Mouse (Mus musculus) liver, postnatal 0 days (tissue): ENCODE measurements at regions not wholly inside any gene's neighbourhood (a gene's known extent, or its start where the extent isn't known, plus 50 kb on each side); places are given as distances from the start of the nearest gene placed in this dataset.

ENCODE experiments used
- ATAC-seq: fragments of 200-750 bp; cut with Nextera tagmentation; 2 replicates; pipeline ENCODE4 v1.8.0; 2017; ENCODE audit warnings: mild to moderate bottlenecking, moderate library complexity
- DNase-seq: peaks from one replicate; pipeline ENCODE4 v3.0.0-alpha.2; 2016
- H3K27ac ChIP-seq: fragments of 300-500 bp; sonication (generic); 2 replicates; pipeline ENCODE4 v1.5.1; 2014; ENCODE audit warnings: antibody characterized with exemption, moderate library complexity, mild to moderate bottlenecking, low read depth
- H3K27me3 ChIP-seq: fragments of 300-500 bp; sonication (generic); 2 replicates; pipeline ENCODE4 v1.6.1; 2014; ENCODE audit warnings: low read length, control low read depth, mixed read lengths; ENCODE audit not compliant: insufficient read depth
- H3K36me3 ChIP-seq: fragments of 300-500 bp; sonication (generic); replicated peaks from 2 replicates; pipeline ENCODE4 v1.6.1; 2014; ENCODE audit warnings: mild to moderate bottlenecking, control low read depth, low read length, moderate library complexity, mixed read lengths; ENCODE audit not compliant: insufficient read depth
- H3K4me1 ChIP-seq: fragments of 300-500 bp; sonication (generic); 2 replicates; pipeline ENCODE4 v1.6.1; 2014; ENCODE audit warnings: antibody characterized with exemption, mild to moderate bottlenecking, control low read depth; ENCODE audit not compliant: insufficient read depth
- H3K4me2 ChIP-seq: fragments of 300-500 bp; sonication (generic); 2 replicates; pipeline ENCODE4 v1.6.1; 2014; ENCODE audit warnings: low read depth, mild to moderate bottlenecking, low read length, moderate library complexity, mixed read lengths
- H3K4me3 ChIP-seq: fragments of 300-500 bp; sonication (generic); 2 replicates; pipeline ENCODE4 v1.5.1; 2014; ENCODE audit warnings: low read depth, low read length
- H3K9ac ChIP-seq: fragments of 300-500 bp; sonication (generic); replicated peaks from 2 replicates; pipeline ENCODE4 v1.6.1; 2014; ENCODE audit warnings: mild to moderate bottlenecking, moderate library complexity
- H3K9me3 ChIP-seq: fragments of 300-500 bp; sonication (generic); 2 replicates; pipeline ENCODE4 v1.6.1; 2016; ENCODE audit warnings: mild to moderate bottlenecking, control low read depth, low read length, mixed read lengths
- CTCF ChIP-seq: sonication (generic); IDR thresholded peaks from 2 replicates; pipeline ENCODE4 v1.5.1; 2016; ENCODE audit warnings: antibody characterized with exemption, low read depth
- EP300 ChIP-seq: IDR thresholded peaks from 2 replicates; pipeline ENCODE4 v1.6.1; 2016; ENCODE audit warnings: antibody characterized with exemption, low read depth, mild to moderate bottlenecking
- WGBS: fragments of 180-500 bp; shearing (Covaris S2); extraction: QIAGEN DNeasy Blood & Tissue Kit; methylation state at CpG from one replicate; pipeline ENCODE4 v1.1.7; 2014; ENCODE audit not compliant: insufficient replicate concordance; 5-methylcytosine and 5-hydroxymethylcytosine counted together

DNA sequence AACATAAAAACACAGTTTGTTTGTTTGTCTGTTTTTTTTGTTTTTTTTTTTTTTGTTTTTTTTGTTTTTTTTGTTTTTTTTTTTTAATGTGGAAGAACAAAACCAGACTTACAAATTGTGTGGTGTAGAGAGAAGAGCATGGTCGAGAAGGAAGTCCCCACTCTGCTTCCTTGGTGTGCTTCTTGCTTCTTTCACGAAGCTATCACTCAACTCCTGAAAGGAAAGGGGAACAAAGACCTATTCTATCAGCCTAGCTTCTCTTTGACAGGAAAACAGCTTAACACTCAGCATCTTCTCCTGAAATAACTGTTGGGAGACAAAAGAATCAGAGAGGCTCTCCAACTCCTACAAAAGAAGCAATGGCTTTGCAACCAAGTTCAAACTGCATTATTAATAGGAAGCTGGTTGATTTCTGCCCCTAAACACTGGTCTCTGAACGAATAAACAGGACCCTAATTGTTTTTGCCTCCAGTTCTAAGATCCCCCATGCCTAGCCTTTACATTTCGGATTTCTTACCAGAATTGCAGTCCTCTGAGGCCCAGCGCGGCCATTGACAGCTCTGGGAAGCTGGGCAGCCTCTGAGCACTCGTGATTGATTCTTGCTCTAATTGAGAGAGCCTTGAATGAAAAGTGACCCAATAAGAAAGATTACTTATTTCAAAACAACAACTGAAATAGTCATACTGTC lies 230.2 kb downstream of the Ttll7 start:
- WGBS = 47% methylated on average over 7 of the region's 7 CpGs
- H3K27me3 ChIP-seq = no peaks in the 10 kb centered on the region
- no peak overlapping the region for H3K9ac ChIP-seq
- H3K4me3 ChIP-seq = no peak overlapping the region
- H3K27ac ChIP-seq = no peak overlapping the region
- H3K36me3 ChIP-seq = no peaks in the 10 kb centered on the region
- DNase-seq = no peak
- ATAC-seq = no peak
- no peak for TF ChIP-seq EP300
- no peaks in the 10 kb centered on the region for H3K9me3 ChIP-seq
- no peak overlapping the region for H3K4me2 ChIP-seq
- H3K4me1 ChIP-seq = no peaks in the 10 kb centered on the region

DNA sequence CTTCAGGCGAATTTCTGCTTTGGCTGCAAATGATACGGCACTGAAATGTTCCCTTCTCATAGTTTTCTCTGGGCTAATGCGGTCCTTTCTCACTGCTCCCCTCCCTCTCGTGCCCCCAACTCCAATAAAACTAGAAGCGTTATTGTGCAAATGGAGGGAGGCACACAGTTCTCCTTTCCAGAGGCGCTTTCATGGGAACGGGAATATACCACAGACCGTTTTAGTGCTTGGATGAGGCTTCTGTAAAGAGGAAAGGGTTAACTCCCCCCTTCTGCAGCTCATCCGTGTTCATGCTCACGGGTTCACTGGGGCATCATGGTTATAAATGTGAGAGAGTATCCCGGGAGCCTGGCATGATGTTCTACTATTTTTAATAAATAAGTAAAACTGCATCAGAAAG lies 231.2 kb downstream of the Ttll7 start:
- no peaks in the 10 kb centered on the region for H3K27me3 ChIP-seq
- no peak for ATAC-seq
- TF ChIP-seq CTCF (no peak), EP300 (no peak)
- H3K4me1 ChIP-seq = no peaks in the 10 kb centered on the region
- no peaks in the 10 kb centered on the region for H3K36me3 ChIP-seq
- no peak for DNase-seq
- H3K27ac ChIP-seq = no peak overlapping the region
- no peak overlapping the region for H3K4me3 ChIP-seq
- H3K9me3 ChIP-seq = no peaks in the 10 kb centered on the region
- 76% methylated on average over 11 of the region's 11 CpGs for WGBS
- no peak overlapping the region for H3K4me2 ChIP-seq
- H3K9ac ChIP-seq = no peak overlapping the region

DNA sequence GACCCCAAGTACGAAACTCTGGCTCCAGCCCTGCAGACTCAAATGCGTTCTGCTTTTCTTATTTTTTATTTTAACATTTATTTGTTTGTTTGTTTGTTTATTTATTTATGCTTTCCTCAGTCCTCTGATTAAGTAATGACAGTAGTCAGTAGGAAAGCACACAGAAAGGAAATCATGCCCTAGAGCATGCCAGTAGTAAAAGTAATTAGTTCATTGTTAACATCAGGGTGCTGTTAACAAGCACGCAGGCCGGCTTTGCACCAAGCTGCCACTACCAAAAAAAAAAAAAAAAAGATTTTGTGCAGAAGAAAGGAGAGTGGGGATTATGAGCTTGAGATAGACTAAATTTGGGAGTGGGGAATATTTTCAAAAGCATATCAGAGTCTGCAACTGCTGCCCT lies 231.7 kb downstream of the Ttll7 start:
- WGBS = 75% methylated on average over 4 of the region's 4 CpGs
- no peak for TF ChIP-seq CTCF
- TF ChIP-seq EP300 = no peak
- ATAC-seq (no peak), DNase-seq (no peak)
- Histone ChIP-seq H3K4me2 (no peak overlapping the region), H3K9ac (no peak overlapping the region), H3K36me3 (no peaks in the 10 kb centered on the region), H3K4me3 (no peak overlapping the region), H3K9me3 (no peaks in the 10 kb centered on the region), H3K27ac (no peak overlapping the region), H3K4me1 (no peaks in the 10 kb centered on the region), H3K27me3 (no peaks in the 10 kb centered on the region)

DNA sequence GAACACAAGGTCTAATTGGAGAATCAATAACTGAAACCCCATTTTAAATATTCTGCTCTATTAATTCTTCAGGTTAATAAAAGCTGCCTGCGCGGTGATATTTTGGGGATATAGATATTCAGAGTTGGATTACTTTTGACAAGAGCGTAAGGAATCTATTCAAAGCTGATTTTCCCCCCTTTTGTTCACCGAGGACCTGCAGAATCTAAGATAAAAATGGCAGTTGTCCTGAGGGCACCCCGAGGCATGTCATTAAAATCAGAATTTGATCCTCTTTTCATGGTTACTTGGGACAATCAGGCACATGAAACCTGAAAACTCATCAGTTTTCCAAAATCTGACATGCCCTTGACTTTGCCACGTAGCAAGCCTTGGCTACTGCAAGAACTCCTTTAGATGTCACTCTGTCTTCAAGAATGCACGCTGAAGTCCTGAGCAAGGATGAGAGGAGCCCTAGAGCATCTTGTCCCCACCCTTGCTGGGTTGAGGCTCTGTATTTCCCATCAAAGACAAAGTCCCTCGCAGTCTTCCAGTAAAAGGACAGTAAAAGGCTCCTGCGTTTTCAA lies 232.5 kb downstream of the Ttll7 start:
- Histone ChIP-seq H3K9me3 (no peaks in the 10 kb centered on the region), H3K27me3 (no peaks in the 10 kb centered on the region), H3K36me3 (no peaks in the 10 kb centered on the region), H3K4me2 (no peak overlapping the region), H3K27ac (no peak overlapping the region), H3K4me1 (no peaks in the 10 kb centered on the region), H3K9ac (no peak overlapping the region), H3K4me3 (no peak overlapping the region)
- ATAC-seq = no peak
- 71% methylated on average over 9 of the region's 9 CpGs for WGBS
- TF ChIP-seq EP300 (no peak), CTCF (no peak)
- no peak for DNase-seq

DNA sequence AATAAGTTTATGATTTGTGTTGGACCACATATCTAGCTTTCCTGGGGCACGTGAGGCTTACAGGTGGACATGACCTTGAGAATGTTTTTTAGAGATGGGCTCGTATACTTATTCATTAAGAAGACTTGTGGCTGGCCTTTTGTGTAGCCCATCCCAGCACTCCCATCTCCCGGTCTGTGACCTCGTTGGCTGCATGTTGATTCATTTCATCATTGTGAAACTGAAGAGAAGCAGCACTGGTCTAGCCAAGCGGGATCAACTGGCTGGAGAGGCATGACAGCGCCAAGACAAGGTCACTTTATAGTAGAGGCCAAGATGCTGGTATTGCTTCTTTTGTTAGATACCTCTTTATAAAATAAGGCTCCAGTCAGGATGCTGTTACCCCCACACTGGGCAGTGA lies 236.0 kb downstream of the Ttll7 start:
- TF ChIP-seq EP300 (no peak), CTCF (no peak)
- 76% methylated on average over 6 of the region's 6 CpGs for WGBS
- ATAC-seq (no peak), DNase-seq (no peak)
- no peak overlapping the region for H3K27ac ChIP-seq
- H3K4me2 ChIP-seq = no peak overlapping the region
- no peaks in the 10 kb centered on the region for H3K9me3 ChIP-seq
- H3K36me3 ChIP-seq = no peaks in the 10 kb centered on the region
- no peak overlapping the region for H3K9ac ChIP-seq
- no peaks in the 10 kb centered on the region for H3K4me1 ChIP-seq
- no peak overlapping the region for H3K4me3 ChIP-seq
- H3K27me3 ChIP-seq = no peaks in the 10 kb centered on the region

DNA sequence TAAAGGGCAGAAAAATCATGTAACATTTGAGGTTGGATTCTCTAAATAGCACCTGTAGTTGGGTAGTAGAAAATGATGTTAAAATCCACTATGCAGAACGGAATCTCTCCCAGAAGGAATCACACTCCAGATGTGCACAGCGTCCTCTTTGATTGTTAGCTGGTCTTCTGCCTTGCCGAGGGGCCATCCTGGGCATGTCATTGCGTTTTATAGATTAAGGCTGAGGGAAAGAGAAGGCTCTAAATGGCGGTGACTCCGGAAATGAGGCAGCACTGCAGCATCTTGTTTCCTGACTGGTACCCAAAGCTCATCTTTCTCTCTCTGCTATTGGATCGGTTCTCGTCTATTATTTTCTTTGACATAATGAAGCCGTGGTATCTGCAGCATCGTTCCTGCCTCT lies 237.5 kb downstream of the Ttll7 start:
- no peak for ATAC-seq
- 73% methylated on average over 10 of the region's 10 CpGs for WGBS
- TF ChIP-seq EP300 = no peak
- no peak for TF ChIP-seq CTCF

More for the DNA sequence above, 237.5 kb downstream of the Ttll7 start:
- Histone ChIP-seq H3K4me2 (no peak overlapping the region), H3K36me3 (no peaks in the 10 kb centered on the region), H3K9ac (no peak overlapping the region), H3K4me1 (no peaks in the 10 kb centered on the region), H3K9me3 (no peaks in the 10 kb centered on the region), H3K4me3 (no peak overlapping the region), H3K27me3 (no peaks in the 10 kb centered on the region), H3K27ac (no peak overlapping the region)
- no peak for DNase-seq
